Mouse (Mus musculus): ENCODE measurements around the gene Cpsf4l.

GRCm38 (mm10) chr11:113658763-113659162, 51.1 kb downstream of the Cpsf4l start:
- TF ChIP-seq FLI1 (IDR thresholded peaks at IDR 0.05; ENCODE audit: low read length) (no peak), GATA1 (IDR thresholded peaks at IDR 0.05; ENCODE audit: borderline replicate concordance, low read length) (no peak)
